Mouse (Mus musculus) neural tube, embryonic 14.5 days (tissue): ENCODE data around the gene Dtnb. TPM values are rescaled to one million over a fixed set of nuclear protein-coding genes. Genes with fewer than 3 reads are reported as not detected.
A peak's percentile ranks its signal among the peaks of the same experiment; 100 is the strongest.
"Not testable (repeated sequence)": the region's sequence is repeated elsewhere in the genome, so short reads cannot be mapped to it uniquely, and the experiment has no call there.

Experiments
- ATAC-seq: fragments of 200-750 bp; cut with Nextera tagmentation; 2 replicates; pipeline ENCODE4 v1.8.0; 2017; ENCODE audit warnings: low read depth, mild to moderate bottlenecking, moderate TSS enrichment, moderate library complexity
- H3K27ac ChIP-seq: fragments of 300-500 bp; sonication (generic); 2 replicates; pipeline ENCODE4 v1.5.1; 2014; ENCODE audit warnings: low read depth, mild to moderate bottlenecking, control low read depth, low read length, moderate library complexity, mixed read lengths
- H3K27me3 ChIP-seq: fragments of 300-500 bp; sonication (generic); 2 replicates; pipeline ENCODE4 v1.6.1; 2014; ENCODE audit warnings: low read length; ENCODE audit not compliant: control insufficient read depth, insufficient read depth
- H3K36me3 ChIP-seq: fragments of 300-500 bp; sonication (generic); 2 replicates; pipeline ENCODE4 v1.6.1; 2014; ENCODE audit warnings: low read length, mixed read lengths; ENCODE audit not compliant: control insufficient read depth, insufficient read depth
- H3K4me1 ChIP-seq: fragments of 300-500 bp; sonication (generic); 2 replicates; pipeline ENCODE4 v1.6.1; 2014; ENCODE audit warnings: low read length; ENCODE audit not compliant: control insufficient read depth, insufficient read depth
- H3K4me2 ChIP-seq: fragments of 300-500 bp; sonication (generic); 2 replicates; pipeline ENCODE4 v1.6.1; 2014; ENCODE audit warnings: mild to moderate bottlenecking, low read depth, low read length, control low read depth
- H3K4me3 ChIP-seq: fragments of 300-500 bp; sonication (generic); 2 replicates; pipeline ENCODE4 v1.5.1; 2014; ENCODE audit warnings: low read depth, low read length, control low read depth, mixed read lengths
- H3K9ac ChIP-seq: fragments of 300-500 bp; sonication (generic); replicated peaks from 2 replicates; pipeline ENCODE4 v1.6.1; 2014; ENCODE audit warnings: low read depth, mild to moderate bottlenecking, control low read depth, low read length, mixed read lengths
- H3K9me3 ChIP-seq: fragments of 300-500 bp; sonication (generic); 2 replicates; pipeline ENCODE4 v1.6.1; 2016; ENCODE audit warnings: low read length; ENCODE audit not compliant: control insufficient read depth
- WGBS: fragments of 180-500 bp; shearing (Covaris S2); extraction: QIAGEN DNeasy Blood & Tissue Kit; methylation state at CpG from one replicate; pipeline ENCODE4 v1.1.7; 2014; 5-methylcytosine and 5-hydroxymethylcytosine counted together
- polyA plus RNA-seq: library from polyadenylated mRNA; unstranded; fragments of >200 nt; fragmentation: Nextera tagmentation; extraction: Ambion mirVana; gene quantifications from 2 replicates; pipeline ENCODE4 v1.2.1, GENCODE M21; 2014

Dtnb gene
- polyA plus RNA-seq: 63.4 and 72.6 TPM in 2 replicates

GRCm38 (mm10) chr12:3571787-3572580, at the start of gene Dtnb:
Dtnb (plus strand) TSS chr12:3572381.
- H3K4me3 ChIP-seq: peak within 1 kb of the TSS; percentile 90
- H3K4me2 ChIP-seq: peak within 1 kb of the TSS; percentile 75
- ATAC-seq: peak; percentile 85
- H3K9ac ChIP-seq: peak within 1 kb of the TSS; percentile 95
- 3% methylated on average over 42 of the region's 85 CpGs for WGBS
- peaks cover 10% of the 10 kb centered on the region; the same call in 1 of the 2 replicates for H3K4me1 ChIP-seq
- H3K27me3 ChIP-seq: no peaks in the 10 kb centered on the region
- no peaks in the 10 kb centered on the region for H3K36me3 ChIP-seq
- no peaks in the 10 kb centered on the region for H3K9me3 ChIP-seq
- peak within 1 kb of the TSS; percentile 92 for H3K27ac ChIP-seq

- H3K27me3 ChIP-seq: no peaks in the 10 kb centered on the region
- H3K9me3 ChIP-seq: no peaks in the 10 kb centered on the region
- no peak overlapping the region for H3K27ac ChIP-seq
- H3K4me2 ChIP-seq: no peak overlapping the region
- ATAC-seq: no peak
- H3K9ac ChIP-seq: no peak overlapping the region
- no peaks in the 10 kb centered on the region for H3K36me3 ChIP-seq
- WGBS: 92% methylated on average over 5 of the region's 5 CpGs
- no peaks in the 10 kb centered on the region for H3K4me1 ChIP-seq
- no peak overlapping the region for H3K4me3 ChIP-seq
Measured at GRCm38 (mm10) chr12:3525536-3525935, 46.6 kb upstream of the Dtnb start.

GRCm38 (mm10) chr12:3535446-3535845, 36.7 kb upstream of the Dtnb start:
- not testable (repeated sequence) for H3K27ac ChIP-seq, ATAC-seq, H3K4me2 ChIP-seq, H3K27me3 ChIP-seq, H3K9ac ChIP-seq, H3K4me1 ChIP-seq, H3K4me3 ChIP-seq, H3K36me3 ChIP-seq, H3K9me3 ChIP-seq
- WGBS: 96% methylated on average over 1 of the region's 1 CpGs

GRCm38 (mm10) chr12:3537616-3538015, 34.6 kb upstream of the Dtnb start:
- 68% methylated on average over 3 of the region's 3 CpGs for WGBS
- Histone ChIP-seq H3K27ac (no peak overlapping the region), H3K9me3 (no peaks in the 10 kb centered on the region), H3K4me1 (no peaks in the 10 kb centered on the region), H3K4me3 (no peak overlapping the region), H3K27me3 (no peaks in the 10 kb centered on the region), H3K36me3 (no peaks in the 10 kb centered on the region), H3K4me2 (no peak overlapping the region), H3K9ac (no peak overlapping the region)
- peak; percentile 44; the same call in 1 of the 2 replicates for ATAC-seq

GRCm38 (mm10) chr12:3538036-3538435, 34.1 kb upstream of the Dtnb start:
- no peaks in the 10 kb centered on the region for H3K36me3 ChIP-seq
- H3K4me3 ChIP-seq: no peak overlapping the region
- no peaks in the 10 kb centered on the region for H3K9me3 ChIP-seq
- no peaks in the 10 kb centered on the region for H3K27me3 ChIP-seq
- WGBS: 92% methylated on average over 1 of the region's 1 CpGs
- no peak overlapping the region for H3K27ac ChIP-seq
- no peaks in the 10 kb centered on the region for H3K4me1 ChIP-seq
- no peak for ATAC-seq
- no peak overlapping the region for H3K9ac ChIP-seq
- H3K4me2 ChIP-seq: no peak overlapping the region

GRCm38 (mm10) chr12:3539605-3540004, 32.6 kb upstream of the Dtnb start:
- WGBS: 75% methylated on average over 2 of the region's 2 CpGs
- no peak for ATAC-seq
- no peak overlapping the region for H3K4me3 ChIP-seq
- no peaks in the 10 kb centered on the region for H3K36me3 ChIP-seq
- no peaks in the 10 kb centered on the region for H3K4me1 ChIP-seq
- no peaks in the 10 kb centered on the region for H3K27me3 ChIP-seq
- H3K9me3 ChIP-seq: no peaks in the 10 kb centered on the region
- no peak overlapping the region for H3K27ac ChIP-seq
- H3K9ac ChIP-seq: no peak overlapping the region
- no peak overlapping the region for H3K4me2 ChIP-seq

GRCm38 (mm10) chr12:3540871-3541270, 31.3 kb upstream of the Dtnb start:
- no peak for ATAC-seq
- Histone ChIP-seq H3K4me2 (no peak overlapping the region), H3K36me3 (no peaks in the 10 kb centered on the region), H3K9me3 (no peaks in the 10 kb centered on the region), H3K9ac (no peak overlapping the region), H3K4me1 (no peaks in the 10 kb centered on the region), H3K27me3 (no peaks in the 10 kb centered on the region), H3K4me3 (no peak overlapping the region), H3K27ac (no peak overlapping the region)
- 96% methylated on average over 7 of the region's 7 CpGs for WGBS

- Histone ChIP-seq H3K4me1 (no peaks in the 10 kb centered on the region), H3K9ac (no peak overlapping the region), H3K27ac (no peak overlapping the region), H3K4me2 (no peak overlapping the region), H3K36me3 (no peaks in the 10 kb centered on the region), H3K27me3 (no peaks in the 10 kb centered on the region), H3K4me3 (no peak overlapping the region), H3K9me3 (no peaks in the 10 kb centered on the region)
- 86% methylated on average over 3 of the region's 3 CpGs for WGBS
- ATAC-seq: no peak
Measured at GRCm38 (mm10) chr12:3545451-3545850, 26.7 kb upstream of the Dtnb start.

- WGBS: 55% methylated on average over 4 of the region's 4 CpGs
- Histone ChIP-seq H3K4me3 (no peak overlapping the region), H3K4me2 (no peak overlapping the region), H3K4me1 (no peaks in the 10 kb centered on the region), H3K9ac (no peak overlapping the region), H3K36me3 (no peaks in the 10 kb centered on the region), H3K27me3 (no peaks in the 10 kb centered on the region), H3K27ac (no peak overlapping the region), H3K9me3 (no peaks in the 10 kb centered on the region)
- no peak for ATAC-seq
Measured at GRCm38 (mm10) chr12:3546121-3546658, 26.0 kb upstream of the Dtnb start.
